Mouse (Mus musculus): ENCODE measurements around the gene Ralgps2.

GRCm38 (mm10) chr1:156852872-156853271 lies 86.6 kb downstream of the Ralgps2 start:
- no peak for TF ChIP-seq ZC3H11A (IDR thresholded peaks at IDR 0.05; ENCODE audit: borderline replicate concordance, low read depth, low read length)
- no peak for TF ChIP-seq MAFK (IDR thresholded peaks at IDR 0.05; ENCODE audit: insufficient read depth, low read depth, low read length)
- no peak for TF ChIP-seq ZNF384 (IDR thresholded peaks at IDR 0.05; ENCODE audit: low read depth, low read length)

Data from ES-E14 (cell line).